Mouse (Mus musculus) MEL (cell line): ENCODE results near the gene Fgfr2. TPM values are rescaled to one million over a fixed set of nuclear protein-coding genes. Genes with fewer than 3 reads are reported as not detected.

Experiments
- DNase-seq: peaks from one replicate; pipeline ENCODE4 v3.0.0; 2011; ENCODE audit warnings: low read depth, low spot score
- H3K27ac ChIP-seq: 2 replicates; pipeline ENCODE4 v1.5.1; 2012; ENCODE audit warnings: low read depth, mild to moderate bottlenecking, control low read depth, low read length, moderate library complexity; ENCODE audit not compliant: control insufficient read depth
- H3K27me3 ChIP-seq, 2 experiments: fragments of 150-350 bp in 1 of 2; sonication (generic) in 1 of 2; 2 replicates each; pipeline ENCODE4 v1.6.1; 2012; ENCODE audit warnings: low read length in 2 of 2, mild to moderate bottlenecking in 2 of 2, improper control_type of control experiment in 1 of 2, moderate library complexity in 1 of 2; ENCODE audit not compliant: insufficient read depth in 2 of 2, control insufficient read depth in 1 of 2
- H3K36me3 ChIP-seq, 2 experiments: 2 replicates each; pipeline ENCODE4 v1.6.1; 2012 to 2014; ENCODE audit warnings: low read length in 2 of 2, improper control_type of control experiment in 1 of 2, inconsistent platforms in 1 of 2, mild to moderate bottlenecking in 1 of 2; ENCODE audit not compliant: insufficient read depth in 2 of 2, control insufficient read depth in 1 of 2
- H3K4me1 ChIP-seq, 2 experiments: fragments of 150-350 bp in 1 of 2; sonication (generic) in 1 of 2; 2 replicates each; pipeline ENCODE4 v1.6.1; 2012; ENCODE audit warnings: low read length in 2 of 2, improper control_type of control experiment in 1 of 2, mild to moderate bottlenecking in 1 of 2; ENCODE audit not compliant: insufficient read depth in 2 of 2, control insufficient read depth in 1 of 2
- H3K4me3 ChIP-seq, 2 experiments: fragments of 150-350 bp in 1 of 2; sonication (generic) in 1 of 2; 2 replicates each; pipeline ENCODE4 v1.5.1; 2012; ENCODE audit warnings: low read depth in 2 of 2, low read length in 2 of 2, mild to moderate bottlenecking in 2 of 2, moderate library complexity in 2 of 2, control low read depth in 1 of 2, improper control_type of control experiment in 1 of 2; ENCODE audit not compliant: control insufficient read depth in 1 of 2, insufficient read depth in 1 of 2
- H3K79me2 ChIP-seq: 2 replicates; pipeline ENCODE4 v1.6.1; 2012; ENCODE audit warnings: mild to moderate bottlenecking, low read length, moderate library complexity; ENCODE audit not compliant: control insufficient read depth, poor library complexity, insufficient read depth
- H3K9ac ChIP-seq: 2 replicates; pipeline ENCODE4 v1.6.1; 2012; ENCODE audit warnings: low read depth, mild to moderate bottlenecking, control low read depth, low read length, moderate library complexity; ENCODE audit not compliant: control insufficient read depth, poor library complexity, severe bottlenecking
- H3K9me3 ChIP-seq: fragments of 150-350 bp; sonication (generic); replicated peaks from 2 replicates; pipeline ENCODE4 v1.6.1; 2012; ENCODE audit warnings: mild to moderate bottlenecking, low read length, improper control_type of control experiment, moderate library complexity; ENCODE audit not compliant: insufficient read depth
- BHLHE40 ChIP-seq: IDR thresholded peaks from 2 replicates; pipeline ENCODE4 v1.6.1; 2012; ENCODE audit warnings: low read depth, mild to moderate bottlenecking, inconsistent platforms, low read length, improper control_type of control experiment, borderline replicate concordance
- CHD1 ChIP-seq: IDR thresholded peaks from 2 replicates; pipeline ENCODE4 v1.6.1; 2012; ENCODE audit warnings: low read depth, mild to moderate bottlenecking, inconsistent platforms, low read length, improper control_type of control experiment
- CHD2 ChIP-seq: IDR thresholded peaks from 2 replicates; pipeline ENCODE4 v1.6.1; 2011; ENCODE audit warnings: low read length, improper control_type of control experiment
- ELF1 ChIP-seq: IDR thresholded peaks from 2 replicates; pipeline ENCODE4 v1.6.1; 2014; ENCODE audit warnings: low read depth, mild to moderate bottlenecking, inconsistent platforms, low read length, improper control_type of control experiment, moderate library complexity
- EP300 ChIP-seq, 2 experiments: IDR thresholded peaks; 2 replicates each; pipeline ENCODE4 v1.6.1; 2011; ENCODE audit warnings: improper control_type of control experiment in 2 of 2, low read length in 2 of 2, low read depth in 1 of 2, mild to moderate bottlenecking in 1 of 2
- GABPA ChIP-seq: IDR thresholded peaks from 2 replicates; pipeline ENCODE4 v1.6.1; 2012; ENCODE audit warnings: low read depth, mild to moderate bottlenecking, inconsistent platforms, low read length, improper control_type of control experiment, moderate library complexity
- GATA1 ChIP-seq: IDR thresholded peaks from 2 replicates; pipeline ENCODE4 v1.6.1; 2011; ENCODE audit warnings: low read depth, low read length, improper control_type of control experiment
- JUND ChIP-seq: IDR thresholded peaks from 2 replicates; pipeline ENCODE4 v1.6.1; 2011; ENCODE audit warnings: low read depth, mild to moderate bottlenecking, improper control_type of control experiment, low read length
- KAT2A ChIP-seq: conservative IDR thresholded peaks from 2 replicates; pipeline ENCODE4 v1.6.1; 2012; ENCODE audit warnings: low read depth, low read length, improper control_type of control experiment, inconsistent platforms
- MAX ChIP-seq: IDR thresholded peaks from 2 replicates; pipeline ENCODE4 v1.6.1; 2011; ENCODE audit warnings: low read length, improper control_type of control experiment
- MAZ ChIP-seq: IDR thresholded peaks from 2 replicates; pipeline ENCODE4 v1.6.1; 2012; ENCODE audit warnings: low read depth, mild to moderate bottlenecking, inconsistent platforms, low read length, improper control_type of control experiment
- MXI1 ChIP-seq: IDR thresholded peaks from 2 replicates; pipeline ENCODE4 v1.6.1; 2011; ENCODE audit warnings: mild to moderate bottlenecking, low read depth, low read length, improper control_type of control experiment
- MYB ChIP-seq: IDR thresholded peaks from 2 replicates; pipeline ENCODE4 v1.6.1; 2011; ENCODE audit warnings: mild to moderate bottlenecking, low read depth, low read length, improper control_type of control experiment
- MYC ChIP-seq: IDR thresholded peaks from 2 replicates; pipeline ENCODE4 v1.6.1; 2011; ENCODE audit warnings: low read depth, mild to moderate bottlenecking, low read length, improper control_type of control experiment, moderate library complexity
- NRF1 ChIP-seq: IDR thresholded peaks from 2 replicates; pipeline ENCODE4 v1.6.1; 2014; ENCODE audit warnings: low read depth, mild to moderate bottlenecking, inconsistent platforms, low read length, improper control_type of control experiment, moderate library complexity; ENCODE audit not compliant: poor library complexity, insufficient read depth, severe bottlenecking
- POLR2A ChIP-seq, 2 experiments: IDR thresholded peaks; 2 replicates each; pipeline ENCODE4 v1.6.1; 2011 to 2012; ENCODE audit warnings: low read length in 2 of 2, mild to moderate bottlenecking in 2 of 2, control low read depth in 1 of 2, improper control_type of control experiment in 1 of 2, low read depth in 1 of 2, moderate library complexity in 1 of 2; ENCODE audit not compliant: control insufficient read depth in 1 of 2, insufficient read depth in 1 of 2, poor library complexity in 1 of 2
- POLR2AphosphoS2 ChIP-seq: IDR thresholded peaks from 2 replicates; pipeline ENCODE4 v1.6.1; 2011; ENCODE audit warnings: low read length, improper control_type of control experiment
- POLR2AphosphoS5 ChIP-seq: IDR thresholded peaks from 2 replicates; pipeline ENCODE4 v1.6.1; 2012; ENCODE audit warnings: low read depth, borderline replicate concordance, mild to moderate bottlenecking, inconsistent platforms, low read length, moderate library complexity, mixed read lengths
- RAD21 ChIP-seq: IDR thresholded peaks from 2 replicates; pipeline ENCODE4 v1.6.1; 2011; ENCODE audit warnings: mild to moderate bottlenecking, low read depth, low read length, improper control_type of control experiment
- SIN3A ChIP-seq: IDR thresholded peaks from 2 replicates; pipeline ENCODE4 v1.6.1; 2012; ENCODE audit warnings: low read length, improper control_type of control experiment, inconsistent platforms
- SMC3 ChIP-seq: IDR thresholded peaks from 2 replicates; pipeline ENCODE4 v1.6.1; 2011; ENCODE audit warnings: low read depth, low read length, improper control_type of control experiment
- TBP ChIP-seq: IDR thresholded peaks from 2 replicates; pipeline ENCODE4 v1.8.0; 2011; ENCODE audit warnings: low read depth, low read length, improper control_type of control experiment
- TCF12 ChIP-seq: IDR thresholded peaks from 2 replicates; pipeline ENCODE4 v1.6.1; 2014; ENCODE audit warnings: low read depth, mild to moderate bottlenecking, inconsistent platforms, low read length, improper control_type of control experiment, moderate library complexity
- UBTF ChIP-seq: IDR thresholded peaks from 2 replicates; pipeline ENCODE4 v1.6.1; 2012; ENCODE audit warnings: low read depth, mild to moderate bottlenecking, inconsistent platforms, low read length, improper control_type of control experiment, moderate library complexity, borderline replicate concordance; ENCODE audit not compliant: insufficient read depth
- ZC3H11A ChIP-seq: IDR thresholded peaks from 2 replicates; pipeline ENCODE4 v1.6.1; 2012; ENCODE audit warnings: low read depth, mild to moderate bottlenecking, inconsistent platforms, low read length, improper control_type of control experiment
- polyA plus RNA-seq, 2 experiments: library from polyadenylated mRNA; stranded (reverse) in 1 of 2; unstranded in 1 of 2; fragments of >175 nt in 1 of 2; fragments of >200 nt in 1 of 2; gene quantifications; 2 replicates each; pipeline versions ENCODE4 v1.2.1 to v1.2.4; 2012; ENCODE audit warnings: low replicate concordance in 2 of 2, low read depth in 1 of 2; ENCODE audit not compliant: insufficient read length in 2 of 2, insufficient read depth in 1 of 2, missing spikeins in 1 of 2
- total RNA-seq: library from RNA; depleted of rRNA; stranded (reverse); fragments of 300-350 nt; gene quantifications from 2 replicates; pipeline ENCODE4 v1.2.3, GENCODE M21; 2012

Gene Fgfr2
- total and polyA plus RNA-seq, 3 experiments = not detected

DNA sequence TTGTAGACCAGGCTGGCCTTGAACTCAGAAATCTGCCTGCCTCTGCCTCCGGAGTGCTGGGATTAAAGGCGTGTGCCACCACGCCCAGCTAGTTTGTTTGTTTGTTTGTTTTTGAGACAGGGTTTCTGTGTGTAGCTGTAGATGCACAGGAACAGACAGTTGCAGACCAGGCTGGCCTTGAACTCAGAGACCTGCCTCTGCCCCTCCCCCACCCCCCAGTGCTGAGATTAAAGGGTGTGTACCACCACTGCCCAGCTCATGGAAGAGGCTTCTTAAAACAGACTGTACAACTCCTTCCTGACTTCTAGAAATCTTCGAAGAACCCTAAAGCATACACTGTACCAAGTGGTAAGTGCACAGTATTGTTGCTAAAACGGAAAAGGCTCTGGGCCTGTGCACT, 2577.7 kb downstream of the Fgfr2 start:
- H3K9ac ChIP-seq = peak overlapping the region; percentile 98; the same call in 1 of the 2 replicates
- H3K4me3 ChIP-seq = peak overlapping the region; percentile 16 to 99; a peak in 3 of 4 replicates
- peaks cover 21 to 22% of the 10 kb centered on the region in 2 experiments for H3K36me3 ChIP-seq
- no peak for TF ChIP-seq CHD2
- TF ChIP-seq SMC3 = no peak
- no peak for TF ChIP-seq POLR2AphosphoS2
- TF ChIP-seq RAD21 = no peak
- TF ChIP-seq UBTF = no peak
- no peak for TF ChIP-seq EP300 (IDR thresholded peaks at IDR 0.05; ENCODE audit: low read depth in 1 of 2, low read length in 2 of 2)
- TF ChIP-seq GATA1 = no peak
- TF ChIP-seq POLR2AphosphoS5 = no peak
- no peak for TF ChIP-seq GABPA
- no peak for TF ChIP-seq NRF1
- TF ChIP-seq MXI1 = no peak
- no peak for TF ChIP-seq ZC3H11A
- TF ChIP-seq MAZ = no peak
- no peak for TF ChIP-seq CHD1
- TF ChIP-seq, all 39 proteins: peak for 0
- Histone ChIP-seq H3K27ac (0 out of 2 replicates have a peak overlapping the region, but pooled peaks have one; percentile 10), H3K4me1 (peaks cover 6 to 13% of the 10 kb centered on the region in 2 experiments; a peak in 3 of 4 replicates), H3K79me2 (peaks cover 37% of the 10 kb centered on the region), H3K27me3 (no peaks in the 10 kb centered on the region; a peak in 1 of 4 replicates), H3K9me3 (no peaks in the 10 kb centered on the region)
- DNase-seq = no peak

DNA sequence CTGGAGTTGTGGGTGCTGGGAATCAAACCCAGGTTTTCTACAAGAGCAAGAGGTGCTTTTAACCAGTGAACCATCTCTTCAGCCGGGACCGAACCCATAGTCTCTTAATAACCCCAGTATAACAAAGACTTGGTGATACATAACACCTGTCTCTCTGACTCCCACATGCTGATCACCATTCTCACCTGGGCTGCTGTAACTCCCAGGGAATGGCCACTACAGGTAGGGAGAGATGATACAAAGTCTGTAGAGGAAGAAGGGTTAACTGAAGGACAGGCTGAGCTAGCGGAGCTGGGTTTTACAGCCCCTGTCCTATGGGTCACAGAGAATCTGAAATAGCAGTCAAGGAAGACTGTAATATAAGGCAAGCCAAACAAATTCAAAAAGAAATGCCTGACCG, 2580.0 kb downstream of the Fgfr2 start:
- no peak overlapping the region for H3K9ac ChIP-seq
- DNase-seq = no peak
- peaks cover 37% of the 10 kb centered on the region for H3K79me2 ChIP-seq
- no peak overlapping the region for H3K27ac ChIP-seq
- H3K4me1 ChIP-seq = peaks cover 6 to 13% of the 10 kb centered on the region in 2 experiments; a peak in 3 of 4 replicates
- no peaks in the 10 kb centered on the region for H3K9me3 ChIP-seq
- H3K27me3 ChIP-seq = no peaks in the 10 kb centered on the region
- TF ChIP-seq TBP (no peak), MYB (no peak), MXI1 (no peak), BHLHE40 (no peak), SIN3A (no peak), POLR2AphosphoS5 (no peak), MAX (no peak), KAT2A (no peak), JUND (no peak), SMC3 (no peak), TCF12 (no peak), POLR2A (IDR thresholded peaks at IDR 0.05; ENCODE audit: control insufficient read depth in 1 of 2, insufficient read depth in 1 of 2, low read depth in 1 of 2, low read length in 2 of 2, poor library complexity in 1 of 2) (no peak), MYC (no peak), RAD21 (no peak), ELF1 (no peak), CHD2 (no peak), CHD1 (no peak), NRF1 (no peak), GATA1 (no peak)
- H3K4me3 ChIP-seq = no peak overlapping the region
- H3K36me3 ChIP-seq = peaks cover 21 to 25% of the 10 kb centered on the region in 2 experiments
